Mouse (Mus musculus) liver, adult 2 months (tissue): ENCODE results near the gene Gm20894. TPM values are rescaled to one million over a fixed set of nuclear protein-coding genes. Genes with fewer than 3 reads are reported as not detected.
"Not testable (repeated sequence)": the region's sequence is repeated elsewhere in the genome, so short reads cannot be mapped to it uniquely, and the experiment has no call there.

Experiments used
- DNase-seq: peaks from one replicate; pipeline ENCODE4 v3.0.0-alpha.2; 2011; ENCODE audit warnings: low read depth, low spot score; ENCODE audit errors: extremely low read depth
- H3K27ac ChIP-seq: fragments of 200-500 bp; replicated peaks from 2 replicates; pipeline ENCODE4 v1.5.1; 2012; ENCODE audit warnings: low read depth, mild to moderate bottlenecking, control low read depth, inconsistent platforms, low read length; ENCODE audit not compliant: insufficient read depth
- H3K27me3 ChIP-seq: fragments of 200-500 bp; 2 replicates; pipeline ENCODE4 v1.6.1; 2012; ENCODE audit warnings: mild to moderate bottlenecking, moderate library complexity, low read length, inconsistent platforms; ENCODE audit not compliant: control insufficient read depth, insufficient read depth
- H3K36me3 ChIP-seq: fragments of 200-500 bp; 2 replicates; pipeline ENCODE4 v1.6.1; 2012; ENCODE audit warnings: low read length, inconsistent platforms; ENCODE audit not compliant: control insufficient read depth, insufficient read depth
- H3K4me1 ChIP-seq: fragments of 200-500 bp; 2 replicates; pipeline ENCODE4 v1.6.1; 2011; ENCODE audit warnings: low read length; ENCODE audit not compliant: control insufficient read depth, insufficient read depth
- H3K4me3 ChIP-seq: fragments of 200-500 bp; 2 replicates; pipeline ENCODE4 v1.5.1; 2011; ENCODE audit warnings: low read depth, mild to moderate bottlenecking, control low read depth, low read length, moderate library complexity; ENCODE audit not compliant: insufficient read depth
- H3K79me2 ChIP-seq: fragments of 200-500 bp; 2 replicates; pipeline ENCODE4 v1.6.1; 2012; ENCODE audit warnings: inconsistent platforms, mild to moderate bottlenecking, low read length, moderate library complexity; ENCODE audit not compliant: control insufficient read depth, insufficient read depth
- H3K9ac ChIP-seq: fragments of 200-500 bp; 2 replicates; pipeline ENCODE4 v1.6.1; 2012; ENCODE audit warnings: low read depth, mild to moderate bottlenecking, control low read depth, inconsistent platforms, low read length
- WGBS: fragments of 180-500 bp; shearing (Covaris S2); methylation state at CpG from one replicate; pipeline ENCODE4 v1.1.7; 2018; 5-methylcytosine and 5-hydroxymethylcytosine counted together
- polyA plus RNA-seq: library from polyadenylated mRNA; depleted of rRNA; stranded (reverse); fragments of >200 nt; gene quantifications from 2 replicates; pipeline ENCODE4 v1.2.3, GENCODE M21; 2012; rRNA removed
- total RNA-seq: library from RNA; depleted of rRNA; stranded (reverse); fragments of >200 nt; gene quantifications from 2 replicates; pipeline ENCODE4 v1.2.3, GENCODE M21; 2014; rRNA removed

Gene Gm20894
- total RNA-seq: not detected in 2 replicates
- polyA plus RNA-seq: not detected in 2 replicates

DNA sequence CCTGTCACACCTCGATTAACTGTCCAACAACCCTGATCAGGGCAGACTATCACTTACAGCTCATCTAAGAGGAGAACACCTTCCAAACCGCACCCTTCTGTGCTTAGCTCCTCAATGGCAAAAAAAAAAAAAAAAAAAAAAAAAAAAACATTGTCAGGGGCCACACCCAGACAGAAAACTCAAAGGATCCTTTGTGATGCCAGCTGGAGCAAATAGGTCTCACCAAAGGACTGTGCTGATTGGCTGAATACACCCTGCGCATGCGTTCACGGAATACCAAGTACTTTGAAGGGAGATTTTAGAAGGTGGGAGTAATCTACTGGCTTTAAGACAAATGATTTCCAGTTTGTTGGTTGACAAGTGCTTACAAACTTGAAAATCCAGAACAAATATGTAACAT lies at the start of gene Gm20894:
TSS of gene Gm20894 (minus strand) at position 101 of the 400 bp plus-strand sequence.
- WGBS: no CpG with 5 or more reads among the region's 5 CpGs

More for the DNA sequence above, at the start of gene Gm20894:
- H3K27ac ChIP-seq, H3K79me2 ChIP-seq, H3K9ac ChIP-seq, H3K4me3 ChIP-seq, H3K27me3 ChIP-seq, DNase-seq, H3K4me1 ChIP-seq, H3K36me3 ChIP-seq: not testable (repeated sequence)
